Mouse (Mus musculus): ENCODE results near the gene Etv6. TPM values are rescaled to one million over a fixed set of nuclear protein-coding genes. Genes with fewer than 3 reads are reported as not detected.
A peak's percentile ranks its signal among the peaks of the same experiment; 100 is the strongest.

Gene Etv6
- polyA plus RNA-seq, 1 experiment = 10.4 TPM

DNA sequence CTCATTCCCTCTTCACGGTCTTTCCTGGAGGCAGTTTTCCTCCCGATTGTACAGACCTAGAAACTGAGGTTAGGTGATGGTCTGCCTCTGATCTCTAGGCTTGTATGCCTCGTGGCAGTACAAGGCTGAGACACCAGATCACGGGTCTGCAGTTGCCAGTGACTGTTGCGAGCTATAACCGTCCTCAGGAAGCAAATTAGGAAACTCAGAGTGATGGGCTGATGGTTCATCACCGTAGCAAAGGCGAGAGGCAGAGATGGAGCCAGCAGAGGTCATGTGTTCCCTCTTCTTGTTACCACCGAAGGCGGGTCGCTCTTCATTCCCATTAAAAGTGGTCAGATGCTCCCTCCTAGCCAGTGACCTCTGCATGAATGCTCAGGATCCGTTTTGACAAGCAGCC is 6.4 kb downstream of the Etv6 start:
- no peak for DNase-seq (ENCODE audit: extremely low spot score in 1 of 2, low spot score in 1 of 2)

DNA sequence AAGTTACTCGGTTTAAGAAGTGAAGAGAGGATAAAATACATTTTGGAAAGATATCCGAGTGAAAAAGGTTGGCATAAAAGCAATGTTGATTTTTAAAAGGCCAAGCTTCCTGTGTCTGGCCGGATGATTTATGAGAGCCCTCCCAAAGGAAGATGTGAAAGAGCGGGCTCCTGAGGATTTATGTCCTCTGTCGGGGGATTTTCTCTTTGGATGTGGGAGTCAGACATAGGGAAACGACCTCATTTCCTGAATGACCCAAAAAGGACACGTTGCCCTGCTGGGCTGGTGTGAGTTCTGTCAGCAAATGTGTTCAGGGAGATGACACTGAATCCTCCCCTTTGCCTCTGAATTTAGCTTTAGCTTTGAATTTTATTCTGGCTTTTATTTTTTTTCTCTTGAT is 8.0 kb downstream of the Etv6 start:
- DNase-seq (ENCODE audit: extremely low spot score in 1 of 2, low spot score in 1 of 2) = no peak

GRCm38 (mm10) chr6:134045092-134045868 is 9.8 kb downstream of the Etv6 start:
- no peak for DNase-seq (ENCODE audit: extremely low spot score in 1 of 2, low spot score in 1 of 2)

DNA sequence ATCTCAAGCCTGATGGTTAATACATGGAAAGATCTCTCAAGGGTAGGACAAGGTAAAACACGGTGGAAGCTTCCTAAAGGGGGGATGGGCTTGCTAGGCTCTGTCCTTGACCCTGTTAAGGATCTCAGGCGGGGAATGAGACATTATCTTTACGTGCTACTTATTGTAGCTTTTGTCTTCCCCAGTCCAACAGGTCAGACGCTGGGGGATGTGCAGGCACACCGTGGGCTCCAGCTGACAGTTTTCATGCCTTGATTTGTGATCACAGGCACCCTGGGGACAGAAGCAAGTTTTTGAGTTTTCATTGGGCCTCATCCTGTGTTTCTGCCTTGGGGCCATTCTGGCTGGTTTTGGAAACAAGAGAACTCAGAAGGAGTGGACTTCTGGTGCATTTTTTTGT is 10.6 kb downstream of the Etv6 start:
- DNase-seq (ENCODE audit: extremely low spot score in 1 of 2, low spot score in 1 of 2) = no peak

- DNase-seq (ENCODE audit: extremely low spot score in 1 of 2, low spot score in 1 of 2) = no peak
Observed at GRCm38 (mm10) chr6:134047249-134047648, 11.7 kb downstream of the Etv6 start.

DNA sequence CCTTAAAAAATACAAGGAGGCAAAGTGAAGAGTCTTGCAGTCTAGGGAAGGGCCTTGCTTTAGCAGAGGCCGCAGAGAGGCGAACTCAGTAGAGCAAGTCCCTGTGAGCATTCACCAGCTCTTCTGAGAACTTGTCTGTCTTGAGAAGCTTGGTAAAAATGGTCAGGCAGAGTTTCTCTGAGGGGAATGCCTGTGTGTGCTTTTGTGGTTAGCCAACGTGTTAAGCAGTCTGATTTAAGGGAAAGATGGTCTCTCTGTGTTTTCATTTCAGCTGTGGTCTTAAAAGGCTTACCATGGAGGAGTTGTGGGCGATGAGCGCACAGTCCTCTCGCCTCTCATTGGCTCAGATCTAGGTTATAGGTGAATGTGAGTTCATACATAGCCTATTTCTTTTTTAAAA is 12.5 kb downstream of the Etv6 start:
- no peak for DNase-seq (ENCODE audit: extremely low spot score in 1 of 2, low spot score in 1 of 2)

GRCm38 (mm10) chr6:134048965-134049364 is 13.5 kb downstream of the Etv6 start:
- DNase-seq (ENCODE audit: extremely low spot score in 1 of 2, low spot score in 1 of 2) = no peak

- DNase-seq (ENCODE audit: extremely low spot score in 1 of 2, low spot score in 1 of 2) = no peak
Observed at GRCm38 (mm10) chr6:134050466-134050865, 15.0 kb downstream of the Etv6 start.

DNA sequence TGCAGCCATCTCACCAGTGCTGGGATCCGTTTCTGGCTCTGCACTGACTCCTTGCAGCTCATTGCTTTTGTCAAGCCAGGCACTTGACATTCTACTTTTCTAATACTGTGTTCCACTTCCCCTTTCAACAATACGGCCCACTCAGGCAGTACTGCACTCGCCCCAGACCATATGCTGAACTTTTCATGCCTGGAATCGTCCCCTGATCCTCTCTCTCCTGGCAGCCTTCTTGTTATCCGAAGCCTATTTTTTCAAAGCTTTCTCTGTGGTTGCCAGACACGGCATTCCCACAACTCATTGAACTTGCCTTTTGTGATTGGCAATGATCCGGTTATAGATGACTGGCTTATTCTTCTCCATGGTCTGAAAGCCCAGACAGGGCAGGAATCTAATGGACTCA is 16.4 kb downstream of the Etv6 start:
- no peak for DNase-seq (ENCODE audit: extremely low spot score in 1 of 2, low spot score in 1 of 2)

DNA sequence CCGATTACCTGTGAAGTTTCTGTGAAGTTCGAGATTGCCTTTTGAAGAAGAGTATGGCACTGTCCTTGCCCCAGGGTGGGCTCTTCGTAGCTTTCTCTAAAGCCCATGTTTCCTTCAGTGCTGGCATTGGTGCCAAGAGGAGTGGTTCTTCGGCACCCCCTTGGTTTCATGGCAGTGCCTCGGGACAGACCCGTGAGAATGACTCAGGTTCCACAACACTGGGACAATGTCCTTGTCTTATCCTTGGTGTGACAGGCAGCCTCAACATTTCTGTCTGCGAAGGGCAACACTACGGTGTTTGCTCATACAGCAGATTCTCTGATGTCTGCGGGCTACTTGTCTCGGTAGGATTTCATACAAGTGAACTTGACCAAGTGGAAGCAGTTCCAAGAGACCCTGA is 17.6 kb downstream of the Etv6 start:
- no peak for DNase-seq (ENCODE audit: extremely low spot score in 1 of 2, low spot score in 1 of 2)

DNA sequence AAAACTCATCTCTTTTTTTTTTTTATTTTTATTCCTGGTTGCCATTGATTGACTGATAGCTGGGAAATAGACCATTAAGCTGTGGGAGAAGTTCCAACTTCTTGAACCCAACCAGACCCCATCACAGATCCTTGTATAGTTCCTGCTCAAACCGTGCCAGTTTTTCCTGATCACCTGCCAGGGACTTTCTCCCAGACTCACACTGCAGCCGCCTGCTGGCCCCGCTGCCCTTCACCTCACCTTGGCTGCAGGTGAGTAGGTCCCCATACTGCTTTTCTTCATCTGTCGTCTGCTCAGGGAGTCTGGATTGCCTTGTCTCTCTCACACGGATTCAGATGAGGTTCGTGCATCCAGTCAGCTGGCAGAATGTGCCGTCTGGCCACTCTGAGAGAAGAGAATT is 18.1 kb downstream of the Etv6 start:
- DNase-seq (ENCODE audit: extremely low spot score in 1 of 2, low spot score in 1 of 2) = no peak

DNA sequence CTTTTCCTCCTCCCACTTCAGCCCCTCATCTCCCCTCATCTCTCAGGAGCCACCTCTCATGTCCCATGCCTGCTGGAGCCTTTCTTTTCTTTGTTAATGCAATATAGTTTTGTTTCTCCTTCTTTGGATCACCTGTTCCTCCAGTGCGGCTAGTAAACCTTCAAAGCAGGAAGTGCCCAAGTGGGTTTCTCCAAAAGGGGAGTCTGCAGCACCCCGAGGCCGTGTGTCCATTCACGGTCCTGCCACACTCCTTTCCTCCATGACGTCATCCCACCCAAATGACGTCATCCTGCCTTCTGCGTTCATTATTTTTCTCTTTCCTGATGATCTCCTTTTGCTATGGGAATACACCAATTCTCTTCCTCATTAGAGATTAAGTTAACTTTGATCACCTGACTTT is 20.1 kb downstream of the Etv6 start:
- no peak for DNase-seq (ENCODE audit: extremely low spot score in 1 of 2, low spot score in 1 of 2)

DNA sequence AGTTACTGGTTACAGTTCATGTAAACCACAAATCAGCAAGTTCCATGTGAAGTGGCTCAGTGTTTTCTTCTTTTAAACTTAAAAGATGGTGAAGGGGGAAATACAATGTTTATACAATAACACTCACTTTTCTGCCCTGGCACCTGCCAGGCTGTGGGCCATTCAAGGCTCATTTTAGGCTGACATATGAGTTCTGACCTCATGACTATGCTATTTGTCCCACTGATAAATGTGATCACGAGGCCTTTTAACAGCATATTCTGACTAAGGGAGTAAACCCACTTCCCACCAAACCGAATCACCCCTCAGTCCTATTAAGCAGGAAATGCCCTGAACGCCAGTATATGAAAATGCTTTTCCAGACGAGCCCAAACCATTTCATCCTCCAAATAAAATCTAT is 23.0 kb downstream of the Etv6 start:
- no peak for DNase-seq (ENCODE audit: extremely low spot score in 1 of 2, low spot score in 1 of 2)

DNA sequence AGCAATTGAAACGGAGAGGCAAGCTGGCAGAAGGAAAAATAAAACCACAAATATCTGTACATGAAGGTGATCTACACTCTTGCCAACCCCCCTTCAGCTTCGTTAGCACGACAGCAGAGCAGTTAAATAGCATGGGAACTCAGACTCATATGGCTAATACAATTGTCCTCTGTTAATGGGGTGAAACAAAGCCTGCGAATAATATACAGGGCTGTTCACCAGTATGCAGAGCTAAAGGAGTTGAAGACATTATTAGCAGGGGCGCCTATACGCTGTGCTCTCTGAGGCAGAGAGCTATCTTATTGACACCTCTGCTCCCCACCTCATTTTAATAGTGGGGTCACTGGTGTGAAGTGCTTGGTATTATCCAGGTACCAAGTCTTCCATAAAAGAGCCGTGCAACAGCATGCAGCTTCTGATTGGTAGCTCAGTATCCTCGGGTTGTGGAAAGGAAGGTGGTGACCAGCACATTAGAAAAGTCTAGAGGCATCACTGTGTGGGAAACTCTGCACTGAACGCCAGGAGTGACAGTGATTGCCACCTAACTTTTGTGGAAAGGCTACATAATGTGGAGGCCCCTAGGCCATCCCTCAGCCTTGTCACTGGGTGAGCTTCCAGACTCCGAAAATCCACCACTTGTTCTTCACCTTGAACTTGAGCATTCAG is 23.5 kb downstream of the Etv6 start:
- DNase-seq (ENCODE audit: extremely low spot score in 1 of 2, low spot score in 1 of 2) = no peak

GRCm38 (mm10) chr6:134059552-134059891 is 24.0 kb downstream of the Etv6 start:
- peak in 1 of 2 experiments; percentile 59 for DNase-seq (ENCODE audit: extremely low spot score in 1 of 2, low spot score in 1 of 2)

- no peak for DNase-seq (ENCODE audit: extremely low spot score in 1 of 2, low spot score in 1 of 2)
Observed at GRCm38 (mm10) chr6:134060036-134060435, 24.5 kb downstream of the Etv6 start.

DNA sequence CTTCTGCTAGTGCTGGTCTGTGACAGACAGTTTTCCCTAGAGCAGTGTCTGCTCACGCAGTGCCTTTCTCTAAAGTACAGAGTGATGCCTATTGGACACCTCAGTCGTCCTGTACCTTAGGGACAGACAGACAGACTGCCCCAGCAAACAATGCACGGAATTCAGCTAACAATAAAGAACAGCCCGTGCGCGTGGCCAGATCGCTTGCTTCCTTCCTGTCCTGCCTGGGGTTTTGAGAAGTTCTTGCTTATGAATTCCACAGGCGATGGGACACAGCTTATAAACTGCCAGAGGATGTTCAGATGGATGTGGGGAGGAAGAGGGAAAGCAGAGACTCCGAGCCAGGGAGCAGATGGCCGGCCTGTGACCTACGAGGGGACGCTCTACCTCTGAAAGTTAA is 25.3 kb downstream of the Etv6 start:
- DNase-seq (ENCODE audit: extremely low spot score in 1 of 2, low spot score in 1 of 2) = no peak

DNA sequence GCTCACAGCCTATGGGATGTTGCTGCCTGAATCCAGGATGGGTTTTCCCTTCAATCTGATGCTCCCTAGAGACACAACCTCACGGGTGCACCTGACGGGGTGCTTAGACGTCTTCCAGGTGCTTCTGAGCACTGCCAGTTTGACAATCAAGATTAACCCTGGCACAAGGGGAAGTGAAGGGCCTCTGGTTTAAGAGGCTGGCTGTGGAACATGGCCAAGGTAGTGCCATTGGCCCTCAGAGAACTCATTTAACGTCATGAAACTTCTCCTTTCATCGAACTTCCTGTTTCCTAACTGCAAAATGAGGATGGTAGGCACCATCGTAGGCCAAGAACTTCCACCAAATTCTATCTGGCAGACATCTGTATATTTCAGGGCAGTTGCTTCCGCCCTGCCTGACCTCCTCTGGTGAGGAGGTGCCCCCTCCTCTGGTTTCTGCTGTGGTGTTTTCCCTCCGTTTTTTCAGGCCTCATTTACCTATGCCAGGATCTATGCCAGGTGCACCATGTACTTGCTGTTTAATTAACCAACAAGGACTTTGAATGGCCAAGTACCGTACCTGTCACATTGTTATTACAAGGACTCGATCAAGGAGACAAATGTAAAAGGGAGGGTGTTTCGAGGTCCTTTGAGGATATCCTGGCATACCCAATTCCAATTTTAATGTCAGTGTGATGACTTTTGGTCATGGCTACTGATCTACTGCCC is 29.7 kb downstream of the Etv6 start:
- no peak for DNase-seq (ENCODE audit: extremely low spot score in 1 of 2, low spot score in 1 of 2)

DNA sequence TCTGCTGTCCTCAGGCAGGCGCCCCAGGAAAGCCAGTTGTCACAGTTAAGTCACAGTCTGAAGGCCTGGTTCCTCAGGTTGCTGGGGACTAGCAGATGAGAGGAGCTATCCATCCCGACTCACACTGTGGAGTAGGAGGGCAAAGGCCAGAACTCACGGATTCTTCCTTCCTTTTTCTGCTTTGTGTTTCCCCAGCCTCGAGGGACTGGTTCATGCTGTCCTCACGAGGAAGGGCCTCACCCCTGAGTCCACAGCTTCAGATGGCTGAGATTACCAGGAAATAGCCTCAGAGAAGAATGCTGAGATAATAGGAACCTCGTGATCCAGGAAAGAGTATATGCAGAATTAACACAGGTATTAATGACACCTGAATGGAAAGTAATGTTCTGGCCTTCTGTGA is 30.6 kb downstream of the Etv6 start:
- DNase-seq (ENCODE audit: extremely low spot score in 1 of 2, low spot score in 1 of 2) = no peak

- DNase-seq (ENCODE audit: extremely low spot score in 1 of 2, low spot score in 1 of 2) = no peak
Observed at GRCm38 (mm10) chr6:134066996-134067395, 31.5 kb downstream of the Etv6 start.

- DNase-seq (ENCODE audit: extremely low spot score in 1 of 2, low spot score in 1 of 2) = no peak
Observed at GRCm38 (mm10) chr6:134067536-134067935, 32.0 kb downstream of the Etv6 start.

DNA sequence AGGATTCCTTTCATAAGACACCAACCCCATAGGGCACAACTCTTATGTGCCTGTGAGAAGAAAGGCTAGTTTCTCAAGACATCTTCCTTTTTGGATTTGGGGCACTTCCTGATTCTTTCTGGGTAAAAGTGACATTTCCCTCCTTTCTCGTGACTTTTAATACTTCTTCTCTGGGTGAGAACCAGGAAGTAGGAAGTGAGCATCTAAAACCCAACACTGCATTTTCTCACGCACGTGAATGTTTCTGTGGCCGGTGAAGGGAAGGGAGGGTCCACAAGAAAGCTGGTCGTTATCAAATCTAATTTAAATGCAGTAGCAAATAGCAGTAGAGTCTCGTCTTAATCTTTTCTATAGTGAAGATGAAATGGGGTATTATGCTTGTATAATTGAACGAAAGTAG is 36.9 kb downstream of the Etv6 start:
- DNase-seq (ENCODE audit: extremely low spot score in 1 of 2, low spot score in 1 of 2) = no peak

Data from frontal cortex, adult 2 months (tissue).